Mouse (Mus musculus): ENCODE results near the gene Fmnl2.

DNA sequence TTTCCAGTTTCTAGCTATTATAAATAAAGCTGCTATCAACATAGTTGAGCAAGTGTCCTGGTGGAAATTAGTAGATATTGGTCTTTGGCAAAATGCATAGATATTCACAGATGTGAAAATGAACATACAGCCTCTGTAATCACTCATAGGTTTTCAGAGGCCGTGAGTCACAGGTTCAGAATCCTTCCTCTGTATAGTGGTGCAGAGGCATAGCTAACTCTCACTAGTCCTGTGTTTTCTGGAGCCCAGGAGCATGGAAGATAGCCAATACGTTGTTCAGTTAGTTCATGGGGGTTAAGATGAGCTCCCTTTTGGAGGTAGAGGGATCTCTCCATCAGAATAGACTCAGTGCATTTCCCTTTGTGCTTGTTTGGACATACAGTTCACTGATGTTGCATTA is 25.7 kb downstream of the Fmnl2 start:
- TF ChIP-seq CTCF (IDR thresholded peaks at IDR 0.05; ENCODE audit: low read depth, low read length): no peak
- TF ChIP-seq POLR2A (IDR thresholded peaks at IDR 0.05; ENCODE audit: borderline replicate concordance, low read depth, low read length): no peak

Data from bone marrow macrophage, adult 2 months (primary cell).